Mouse (Mus musculus): ENCODE measurements around the gene Fam120a.

- TF ChIP-seq CTCF (IDR thresholded peaks at IDR 0.05 in 2 of 3, conservative IDR thresholded peaks at IDR 0.05 in 1 of 3; ENCODE audit: control insufficient read depth in 1 of 3, insufficient read depth in 1 of 3, low read depth in 2 of 3, low read length in 3 of 3, poor library complexity in 1 of 3, severe bottlenecking in 1 of 3), result no peak
- TF ChIP-seq POLR2AphosphoS2 (IDR thresholded peaks at IDR 0.05; ENCODE audit: low read length), result no peak
- no peak for TF ChIP-seq MAX (IDR thresholded peaks at IDR 0.05; ENCODE audit: low read length)
- no peak for TF ChIP-seq POLR2A (IDR thresholded peaks at IDR 0.05; ENCODE audit: control insufficient read depth in 1 of 2, insufficient read depth in 1 of 2, low read depth in 1 of 2, low read length in 2 of 2, poor library complexity in 1 of 2)
- TF ChIP-seq ZNF384 (IDR thresholded peaks at IDR 0.05; ENCODE audit: low read depth, low read length), result no peak
- no peak for TF ChIP-seq ZKSCAN1 (IDR thresholded peaks at IDR 0.05; ENCODE audit: low read depth, low read length)
- no peak for TF ChIP-seq ELF1 (IDR thresholded peaks at IDR 0.05; ENCODE audit: low read depth, low read length)
- no peak for TF ChIP-seq SIN3A (IDR thresholded peaks at IDR 0.05; ENCODE audit: low read length)
- no peak for TF ChIP-seq E2F4 (IDR thresholded peaks at IDR 0.05; ENCODE audit: borderline replicate concordance, low read depth, low read length)
Observed at GRCm38 (mm10) chr13:48861913-48862312, 105.9 kb downstream of the Fam120a start.

All from MEL (cell line).